Mouse (Mus musculus) embryonic fibroblast, embryonic 13.5 days (primary cell): ENCODE measurements at regions not wholly inside any gene's neighbourhood (a gene's known extent, or its start where the extent isn't known, plus 50 kb on each side); places are given as distances from the start of the nearest gene placed in this dataset.

ENCODE experiments used
- CTCF ChIP-seq: IDR thresholded peaks from 2 replicates; pipeline ENCODE4 v1.5.1; 2011; ENCODE audit warnings: mild to moderate bottlenecking, control low read depth, low read length, moderate library complexity, borderline replicate concordance; ENCODE audit not compliant: insufficient read depth
- POLR2A ChIP-seq: IDR thresholded peaks from 2 replicates; pipeline ENCODE4 v1.6.1; 2011; ENCODE audit warnings: low read depth, mild to moderate bottlenecking, control low read depth, low read length, moderate library complexity

DNA sequence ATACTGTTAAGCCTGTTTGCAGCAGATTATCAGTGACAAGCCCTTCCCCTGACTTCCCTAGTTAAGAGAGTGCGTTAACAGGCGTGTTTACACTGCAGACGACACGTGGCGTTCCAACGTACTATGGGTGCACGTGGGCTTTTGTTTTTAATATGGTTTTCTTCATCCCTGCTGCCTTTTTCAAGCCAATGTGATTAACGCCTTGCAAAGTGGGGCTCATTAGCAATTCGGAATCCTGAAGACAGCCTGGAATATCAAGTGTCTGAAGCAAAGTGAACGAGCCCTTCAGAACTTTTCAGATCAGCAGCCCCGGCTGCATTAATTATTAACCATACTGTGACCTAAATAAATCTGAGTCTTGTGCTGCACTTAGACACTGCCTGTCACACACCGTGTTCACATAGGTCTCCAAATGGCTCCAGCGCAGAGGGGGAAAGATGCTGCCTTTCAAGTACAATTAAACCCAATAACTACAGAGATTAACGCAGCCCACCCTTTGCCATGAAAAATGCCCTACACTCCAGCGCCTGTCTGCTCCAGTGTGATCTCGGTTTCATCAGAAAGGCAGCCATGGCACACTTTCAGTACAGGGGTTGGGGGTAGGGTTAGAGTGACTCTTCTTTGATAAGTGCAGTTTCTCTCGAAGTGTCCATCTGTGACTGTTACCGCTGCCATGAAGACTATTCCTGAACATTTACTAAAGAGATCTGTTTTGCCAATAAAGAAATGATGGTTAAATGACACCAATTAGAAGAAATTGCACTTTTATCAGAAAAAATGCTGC, 140.7 kb upstream of the Tcerg1l start:
- TF ChIP-seq POLR2A (no peak), CTCF (no peak)
